Mouse (Mus musculus): ENCODE measurements around the gene Gm4737. TPM values are rescaled to one million over a fixed set of nuclear protein-coding genes. Genes with fewer than 3 reads are reported as not detected.

Gm4737 gene
- polyA plus RNA-seq, 1 experiment: 59.0 TPM

- no peaks in the 10 kb centered on the region for H3K27me3 ChIP-seq (replicated peaks; ENCODE audit: control insufficient read depth, insufficient read depth, low read length)
- WGBS: 65% methylated on average over 3 of the region's 3 CpGs
- H3K4me3 ChIP-seq (ENCODE audit: insufficient read depth, low read depth, low read length): no peak overlapping the region
- H3K36me3 ChIP-seq (ENCODE audit: control insufficient read depth, insufficient read depth, low read length): no peaks in the 10 kb centered on the region
- H3K27ac ChIP-seq (ENCODE audit: insufficient read depth, low read depth, low read length): no peak overlapping the region
- no peaks in the 10 kb centered on the region for H3K4me1 ChIP-seq (ENCODE audit: control insufficient read depth, insufficient read depth, low read length)
- DNase-seq: no peak
- TF ChIP-seq CTCF (conservative IDR thresholded peaks at IDR 0.05; ENCODE audit: insufficient read depth, insufficient read length, low read depth, low read length) (no peak), POLR2A (IDR thresholded peaks at IDR 0.05; ENCODE audit: low read depth, low read length) (no peak)
Measured at GRCm38 (mm10) chr16:46148661-46149341, 6.1 kb downstream of the Gm4737 start.

DNA sequence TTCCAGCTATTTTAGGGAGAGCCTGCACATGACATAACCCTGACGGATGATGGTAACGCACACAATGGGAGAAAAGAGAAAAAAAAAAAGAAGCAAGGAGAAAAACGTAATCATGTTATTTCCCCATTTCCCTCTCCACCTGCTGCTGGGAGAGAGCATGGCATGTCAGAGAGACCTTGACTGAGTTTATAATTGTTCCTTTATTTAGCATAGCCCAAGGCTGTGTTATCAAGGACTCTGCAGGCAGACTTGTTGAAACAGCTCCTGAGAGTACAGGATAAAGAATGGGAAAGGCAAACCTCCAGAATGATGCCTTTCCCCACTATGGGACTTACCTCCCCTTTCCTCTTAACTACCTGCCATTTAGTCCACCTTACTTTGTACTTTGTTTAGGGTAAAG is 7.9 kb downstream of the Gm4737 start:
- Histone ChIP-seq H3K27ac (ENCODE audit: insufficient read depth, low read depth, low read length) (no peak overlapping the region), H3K36me3 (ENCODE audit: control insufficient read depth, insufficient read depth, low read length) (no peaks in the 10 kb centered on the region), H3K27me3 (replicated peaks; ENCODE audit: control insufficient read depth, insufficient read depth, low read length) (no peaks in the 10 kb centered on the region), H3K4me3 (ENCODE audit: insufficient read depth, low read depth, low read length) (no peak overlapping the region), H3K4me1 (ENCODE audit: control insufficient read depth, insufficient read depth, low read length) (no peaks in the 10 kb centered on the region)
- DNase-seq: no peak
- 71% methylated on average over 3 of the region's 3 CpGs for WGBS
- TF ChIP-seq POLR2A (IDR thresholded peaks at IDR 0.05; ENCODE audit: low read depth, low read length) (no peak), CTCF (conservative IDR thresholded peaks at IDR 0.05; ENCODE audit: insufficient read depth, insufficient read length, low read depth, low read length) (no peak)

DNA sequence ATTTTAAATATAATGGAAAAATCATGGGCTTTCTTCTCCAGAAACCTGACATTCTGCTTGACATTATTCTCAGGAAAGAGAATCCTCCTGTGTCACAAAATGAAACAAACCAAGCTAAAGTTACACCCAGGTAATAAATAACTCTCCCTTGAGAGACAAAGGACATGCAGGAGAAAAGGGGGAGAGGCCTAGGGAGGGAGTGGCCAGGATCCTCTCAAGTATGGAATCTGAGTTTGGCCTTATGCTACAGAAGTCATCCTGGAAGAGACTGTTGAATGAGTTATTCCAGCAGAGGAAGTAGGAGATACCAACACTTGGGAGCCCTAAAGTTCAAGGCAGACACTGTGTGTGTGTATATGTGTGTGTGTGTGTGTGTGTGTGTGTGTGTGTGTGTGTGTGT is 32.6 kb downstream of the Gm4737 start:
- H3K4me1 ChIP-seq (ENCODE audit: control insufficient read depth, insufficient read depth, low read length): no peaks in the 10 kb centered on the region
- no peak overlapping the region for H3K4me3 ChIP-seq (ENCODE audit: insufficient read depth, low read depth, low read length)
- no peaks in the 10 kb centered on the region for H3K36me3 ChIP-seq (ENCODE audit: control insufficient read depth, insufficient read depth, low read length)
- no peaks in the 10 kb centered on the region for H3K27me3 ChIP-seq (replicated peaks; ENCODE audit: control insufficient read depth, insufficient read depth, low read length)
- no peak for DNase-seq
- H3K27ac ChIP-seq (ENCODE audit: insufficient read depth, low read depth, low read length): no peak overlapping the region
- TF ChIP-seq POLR2A (IDR thresholded peaks at IDR 0.05; ENCODE audit: low read depth, low read length): no peak
- no peak for TF ChIP-seq CTCF (conservative IDR thresholded peaks at IDR 0.05; ENCODE audit: insufficient read depth, insufficient read length, low read depth, low read length)

- TF ChIP-seq CTCF (conservative IDR thresholded peaks at IDR 0.05; ENCODE audit: insufficient read depth, insufficient read length, low read depth, low read length) (peak; percentile 41), POLR2A (IDR thresholded peaks at IDR 0.05; ENCODE audit: low read depth, low read length) (no peak)
- Histone ChIP-seq H3K27me3 (replicated peaks; ENCODE audit: control insufficient read depth, insufficient read depth, low read length) (no peaks in the 10 kb centered on the region), H3K4me1 (ENCODE audit: control insufficient read depth, insufficient read depth, low read length) (no peaks in the 10 kb centered on the region), H3K27ac (ENCODE audit: insufficient read depth, low read depth, low read length) (no peak overlapping the region), H3K36me3 (ENCODE audit: control insufficient read depth, insufficient read depth, low read length) (no peaks in the 10 kb centered on the region), H3K4me3 (ENCODE audit: insufficient read depth, low read depth, low read length) (no peak overlapping the region)
- WGBS: 49% methylated on average over 2 of the region's 2 CpGs
- no peak for DNase-seq
Measured at GRCm38 (mm10) chr16:46121420-46121819, 33.5 kb downstream of the Gm4737 start.

DNA sequence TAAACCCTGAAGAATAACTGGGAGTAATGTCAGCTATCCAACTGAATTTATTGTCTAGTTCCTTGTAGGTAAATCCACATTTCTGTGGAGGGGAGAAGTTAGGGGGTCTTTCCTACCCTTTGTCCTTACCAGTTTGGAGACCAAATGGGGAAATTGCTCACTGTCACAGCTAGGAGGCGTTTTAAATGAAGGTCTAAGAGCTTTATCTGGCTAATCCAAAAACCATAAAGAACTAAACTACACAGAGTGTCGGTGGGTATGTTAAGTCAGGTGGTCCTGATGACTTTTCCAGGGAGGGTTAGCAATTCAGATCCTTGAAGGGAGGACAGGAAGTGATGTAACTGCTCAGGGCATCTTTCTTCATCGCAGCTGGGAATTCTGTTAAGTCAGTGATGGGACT is 34.3 kb downstream of the Gm4737 start:
- Histone ChIP-seq H3K4me3 (ENCODE audit: insufficient read depth, low read depth, low read length) (no peak overlapping the region), H3K27me3 (replicated peaks; ENCODE audit: control insufficient read depth, insufficient read depth, low read length) (no peaks in the 10 kb centered on the region), H3K27ac (ENCODE audit: insufficient read depth, low read depth, low read length) (no peak overlapping the region), H3K4me1 (ENCODE audit: control insufficient read depth, insufficient read depth, low read length) (no peaks in the 10 kb centered on the region), H3K36me3 (ENCODE audit: control insufficient read depth, insufficient read depth, low read length) (no peaks in the 10 kb centered on the region)
- WGBS: 31% methylated on average over 3 of the region's 3 CpGs
- no peak for DNase-seq
- no peak for TF ChIP-seq CTCF (conservative IDR thresholded peaks at IDR 0.05; ENCODE audit: insufficient read depth, insufficient read length, low read depth, low read length)
- TF ChIP-seq POLR2A (IDR thresholded peaks at IDR 0.05; ENCODE audit: low read depth, low read length): no peak

GRCm38 (mm10) chr16:46120020-46120419 is 34.9 kb downstream of the Gm4737 start, which contains the start of gene Cd96:
TSS of gene Cd96 (minus strand) at chr16:46120251.
- no peak for DNase-seq
- no peak for TF ChIP-seq POLR2A (IDR thresholded peaks at IDR 0.05; ENCODE audit: low read depth, low read length)
- no peak for TF ChIP-seq CTCF (conservative IDR thresholded peaks at IDR 0.05; ENCODE audit: insufficient read depth, insufficient read length, low read depth, low read length)
- H3K4me1 ChIP-seq (ENCODE audit: control insufficient read depth, insufficient read depth, low read length): no peaks in the 10 kb centered on the region
- no peak within 1 kb of the TSS for H3K4me3 ChIP-seq (ENCODE audit: insufficient read depth, low read depth, low read length)
- 74% methylated on average over 10 of the region's 10 CpGs for WGBS
- no peaks in the 10 kb centered on the region for H3K36me3 ChIP-seq (ENCODE audit: control insufficient read depth, insufficient read depth, low read length)
- no peaks in the 10 kb centered on the region for H3K27me3 ChIP-seq (replicated peaks; ENCODE audit: control insufficient read depth, insufficient read depth, low read length)
- no peak within 1 kb of the TSS for H3K27ac ChIP-seq (ENCODE audit: insufficient read depth, low read depth, low read length)

- Histone ChIP-seq H3K36me3 (ENCODE audit: control insufficient read depth, insufficient read depth, low read length) (no peaks in the 10 kb centered on the region), H3K27ac (ENCODE audit: insufficient read depth, low read depth, low read length) (no peak overlapping the region), H3K4me1 (ENCODE audit: control insufficient read depth, insufficient read depth, low read length) (no peaks in the 10 kb centered on the region), H3K4me3 (ENCODE audit: insufficient read depth, low read depth, low read length) (no peak overlapping the region), H3K27me3 (replicated peaks; ENCODE audit: control insufficient read depth, insufficient read depth, low read length) (no peaks in the 10 kb centered on the region)
- 92% methylated on average over 3 of the region's 3 CpGs for WGBS
- TF ChIP-seq POLR2A (IDR thresholded peaks at IDR 0.05; ENCODE audit: low read depth, low read length): no peak
- no peak for TF ChIP-seq CTCF (conservative IDR thresholded peaks at IDR 0.05; ENCODE audit: insufficient read depth, insufficient read length, low read depth, low read length)
- DNase-seq: no peak
Measured at GRCm38 (mm10) chr16:46117645-46118044, 37.2 kb downstream of the Gm4737 start.

Measured in kidney, adult 2 months (tissue).